Mouse (Mus musculus): Measurements from ENCODE around the gene Spns2. TPM values are rescaled to one million over a fixed set of nuclear protein-coding genes. Genes with fewer than 3 reads are reported as not detected.

Gene Spns2
- polyA plus RNA-seq, 1 experiment from 2014 or later, result 9.5 TPM

DNA sequence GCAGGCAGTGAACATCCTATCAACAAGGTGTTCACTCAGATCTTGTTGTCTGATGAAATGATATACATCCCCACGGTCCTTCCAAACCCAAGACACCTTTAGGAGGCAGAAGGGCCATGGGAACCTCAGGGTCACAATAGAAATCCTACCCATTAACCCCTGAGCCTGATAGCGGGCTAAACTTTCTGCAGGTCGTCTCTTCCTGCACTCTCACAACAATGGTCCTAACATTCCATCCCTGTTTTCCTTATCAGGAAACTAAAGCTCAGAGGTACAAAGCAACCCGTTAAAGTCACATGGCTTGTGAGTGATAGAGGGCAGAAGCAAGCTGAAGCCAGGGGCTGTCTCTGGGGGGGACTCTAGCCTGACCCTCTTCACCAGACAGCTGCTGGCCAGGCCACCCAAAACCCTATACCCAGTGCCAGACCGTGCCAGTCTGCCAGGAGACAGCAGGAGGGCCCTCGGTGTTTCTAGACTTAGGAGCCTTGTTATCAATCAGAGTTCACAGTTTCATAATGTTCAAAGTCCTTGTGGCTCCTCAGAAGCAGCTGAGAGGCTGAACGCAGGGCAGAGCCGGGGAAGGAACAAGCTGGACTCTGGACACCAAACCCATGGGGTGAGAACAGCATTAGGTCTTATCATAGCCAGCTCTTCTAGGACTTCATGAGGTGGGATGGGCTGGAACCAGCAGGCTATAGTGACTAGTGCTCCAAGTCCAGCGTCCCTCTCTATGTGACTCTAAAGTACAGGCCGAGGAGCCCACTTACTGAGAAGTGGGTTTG is 14.5 kb upstream of the Spns2 start:
- WGBS, result 71% methylated on average over 10 of the region's 10 CpGs
- no peak overlapping the region for H3K4me2 ChIP-seq (ENCODE audit: low read depth, low read length)
- peaks cover 14% of the 10 kb centered on the region; the same call in 1 of the 2 replicates for H3K4me1 ChIP-seq (ENCODE audit: control insufficient read depth, insufficient read depth, low read length)
- no peaks in the 10 kb centered on the region for H3K9me3 ChIP-seq (ENCODE audit: control insufficient read depth, low read length)
- no peak overlapping the region for H3K4me3 ChIP-seq (ENCODE audit: low read depth, low read length)
- DNase-seq (ENCODE audit: low spot score) (no peak), ATAC-seq (ENCODE audit: low read depth) (no peak)
- no peaks in the 10 kb centered on the region for H3K36me3 ChIP-seq (ENCODE audit: control insufficient read depth, insufficient read depth, low read length)
- no peak overlapping the region for H3K9ac ChIP-seq (ENCODE audit: low read depth, low read length)
- no peak overlapping the region for H3K27ac ChIP-seq (replicated peaks; ENCODE audit: low read depth, low read length)
- H3K27me3 ChIP-seq (replicated peaks; ENCODE audit: control insufficient read depth, insufficient read depth, low read length), result no peaks in the 10 kb centered on the region

DNA sequence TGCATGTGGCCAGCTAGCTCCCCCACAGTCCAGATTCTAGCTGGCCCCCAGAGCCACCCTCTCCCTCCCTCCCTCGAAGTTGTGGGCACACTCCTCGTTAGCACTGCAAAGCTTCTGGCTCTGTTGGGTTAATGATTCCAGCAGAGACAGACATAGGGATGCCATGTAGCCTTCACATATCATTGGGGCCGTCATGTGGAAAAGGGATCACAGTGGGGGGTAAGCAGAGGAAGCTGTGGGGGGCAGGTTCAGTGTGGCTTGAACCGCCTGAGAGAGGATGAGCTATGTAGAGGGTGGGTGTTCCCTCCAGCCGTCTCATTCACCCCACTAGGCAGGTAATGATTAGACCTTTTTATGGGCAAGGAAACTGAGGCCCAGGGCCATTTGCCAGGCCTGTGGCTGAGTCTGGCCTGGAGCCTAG is 13.8 kb upstream of the Spns2 start:
- H3K4me2 ChIP-seq (ENCODE audit: low read depth, low read length), result no peak overlapping the region
- no peak for ATAC-seq (ENCODE audit: low read depth)
- H3K4me3 ChIP-seq (ENCODE audit: low read depth, low read length), result no peak overlapping the region
- H3K27ac ChIP-seq (replicated peaks; ENCODE audit: low read depth, low read length), result no peak overlapping the region
- H3K36me3 ChIP-seq (ENCODE audit: control insufficient read depth, insufficient read depth, low read length), result no peaks in the 10 kb centered on the region
- DNase-seq (ENCODE audit: low spot score), result no peak
- H3K27me3 ChIP-seq (replicated peaks; ENCODE audit: control insufficient read depth, insufficient read depth, low read length), result no peaks in the 10 kb centered on the region
- H3K4me1 ChIP-seq (ENCODE audit: control insufficient read depth, insufficient read depth, low read length), result peaks cover 14% of the 10 kb centered on the region; the same call in 1 of the 2 replicates
- no peak overlapping the region for H3K9ac ChIP-seq (ENCODE audit: low read depth, low read length)
- H3K9me3 ChIP-seq (ENCODE audit: control insufficient read depth, low read length), result no peaks in the 10 kb centered on the region
- WGBS, result 26% methylated on average over 5 of the region's 5 CpGs

DNA sequence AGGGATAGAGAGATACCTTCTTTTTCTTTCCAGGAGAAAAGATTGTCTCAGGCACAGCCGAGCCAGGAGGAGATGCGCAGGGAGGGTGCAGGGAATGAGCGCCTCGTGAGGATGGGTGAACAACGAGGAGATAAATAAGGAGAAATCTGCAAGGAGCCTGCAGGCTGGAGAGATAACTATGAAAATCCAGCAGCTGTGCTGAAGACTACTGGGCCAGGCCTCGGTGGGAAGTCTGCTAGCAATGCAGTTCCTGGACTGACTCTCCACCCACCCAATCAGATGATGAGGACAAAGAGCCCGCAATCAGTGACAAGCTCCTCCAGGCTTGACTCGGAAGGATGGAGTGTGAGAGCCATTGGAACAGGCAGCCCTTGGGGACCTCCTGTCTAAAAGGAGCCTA is 12.5 kb upstream of the Spns2 start:
- no peak for DNase-seq (ENCODE audit: low spot score)
- no peak overlapping the region for H3K4me2 ChIP-seq (ENCODE audit: low read depth, low read length)
- no peak overlapping the region for H3K9ac ChIP-seq (ENCODE audit: low read depth, low read length)
- H3K9me3 ChIP-seq (ENCODE audit: control insufficient read depth, low read length), result no peaks in the 10 kb centered on the region
- no peaks in the 10 kb centered on the region for H3K27me3 ChIP-seq (replicated peaks; ENCODE audit: control insufficient read depth, insufficient read depth, low read length)
- 15% methylated on average over 8 of the region's 8 CpGs for WGBS
- H3K27ac ChIP-seq (replicated peaks; ENCODE audit: low read depth, low read length), result no peak overlapping the region
- no peaks in the 10 kb centered on the region for H3K36me3 ChIP-seq (ENCODE audit: control insufficient read depth, insufficient read depth, low read length)
- H3K4me3 ChIP-seq (ENCODE audit: low read depth, low read length), result no peak overlapping the region
- H3K4me1 ChIP-seq (ENCODE audit: control insufficient read depth, insufficient read depth, low read length), result peaks cover 14% of the 10 kb centered on the region; the same call in 1 of the 2 replicates
- no peak for ATAC-seq (ENCODE audit: low read depth)

DNA sequence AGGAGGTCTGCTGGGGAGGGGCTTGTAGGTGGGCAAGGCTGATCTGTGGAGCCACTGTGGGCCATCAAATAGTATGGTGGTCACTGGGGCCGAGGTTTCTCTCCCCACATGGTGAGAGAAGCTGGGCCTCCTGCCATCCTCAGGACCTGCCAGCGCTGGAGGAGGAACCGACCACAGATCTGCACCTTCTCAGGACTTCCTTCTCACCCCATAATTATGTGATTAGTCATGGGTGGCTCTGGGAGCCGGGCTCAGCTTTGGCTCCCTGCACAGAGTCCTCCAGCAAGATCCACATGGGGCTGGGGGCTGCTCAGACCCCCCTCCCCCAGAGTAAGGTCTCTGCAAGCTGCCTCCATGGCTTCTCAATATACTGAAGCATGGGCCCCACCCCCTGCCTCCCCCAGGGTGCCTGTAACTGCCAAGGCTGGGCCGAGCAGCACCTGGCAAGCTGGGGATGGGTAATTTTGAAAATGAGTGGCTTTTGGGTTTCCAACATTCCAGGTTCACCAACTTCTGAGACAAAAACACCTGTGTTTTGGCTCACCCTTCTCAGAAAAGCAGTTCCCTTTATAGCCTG is 11.8 kb upstream of the Spns2 start:
- ATAC-seq (ENCODE audit: low read depth) (peak; percentile 68), DNase-seq (ENCODE audit: low spot score) (peak; percentile 37)
- H3K27me3 ChIP-seq (replicated peaks; ENCODE audit: control insufficient read depth, insufficient read depth, low read length), result no peaks in the 10 kb centered on the region
- H3K36me3 ChIP-seq (ENCODE audit: control insufficient read depth, insufficient read depth, low read length), result no peaks in the 10 kb centered on the region
- H3K27ac ChIP-seq (replicated peaks; ENCODE audit: low read depth, low read length), result no peak overlapping the region
- H3K9me3 ChIP-seq (ENCODE audit: control insufficient read depth, low read length), result no peaks in the 10 kb centered on the region
- H3K4me2 ChIP-seq (ENCODE audit: low read depth, low read length), result no peak overlapping the region
- WGBS, result 8% methylated on average over 5 of the region's 5 CpGs
- no peak overlapping the region for H3K9ac ChIP-seq (ENCODE audit: low read depth, low read length)
- H3K4me3 ChIP-seq (ENCODE audit: low read depth, low read length), result no peak overlapping the region
- peaks cover 14% of the 10 kb centered on the region; the same call in 1 of the 2 replicates for H3K4me1 ChIP-seq (ENCODE audit: control insufficient read depth, insufficient read depth, low read length)

DNA sequence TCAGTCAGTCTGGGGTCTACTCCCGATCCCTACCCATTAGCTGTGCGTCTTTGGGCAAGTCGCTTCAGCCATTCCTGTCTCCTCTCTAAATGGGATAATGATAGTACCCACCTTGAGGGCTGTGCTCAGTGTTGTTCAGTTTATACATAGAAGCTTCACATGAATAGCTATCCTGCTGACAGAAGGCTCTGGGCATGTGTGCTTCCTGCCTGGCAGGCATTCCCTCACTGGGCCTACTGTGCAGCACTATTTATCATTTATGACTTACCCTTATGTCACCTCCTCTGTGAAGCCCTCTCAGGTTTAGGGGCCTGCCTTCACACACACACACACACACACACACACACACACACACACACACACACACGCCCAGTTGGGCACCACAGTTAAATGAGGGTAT is 10.4 kb upstream of the Spns2 start:
- ATAC-seq (ENCODE audit: low read depth) (no peak), DNase-seq (ENCODE audit: low spot score) (no peak)
- no peaks in the 10 kb centered on the region for H3K9me3 ChIP-seq (ENCODE audit: control insufficient read depth, low read length)
- no peak overlapping the region for H3K9ac ChIP-seq (ENCODE audit: low read depth, low read length)
- H3K4me1 ChIP-seq (ENCODE audit: control insufficient read depth, insufficient read depth, low read length), result peaks cover 14% of the 10 kb centered on the region; the same call in 1 of the 2 replicates
- H3K4me3 ChIP-seq (ENCODE audit: low read depth, low read length), result no peak overlapping the region
- WGBS, result 84% methylated on average over 4 of the region's 4 CpGs
- no peaks in the 10 kb centered on the region for H3K36me3 ChIP-seq (ENCODE audit: control insufficient read depth, insufficient read depth, low read length)
- no peak overlapping the region for H3K27ac ChIP-seq (replicated peaks; ENCODE audit: low read depth, low read length)
- H3K4me2 ChIP-seq (ENCODE audit: low read depth, low read length), result no peak overlapping the region
- H3K27me3 ChIP-seq (replicated peaks; ENCODE audit: control insufficient read depth, insufficient read depth, low read length), result no peaks in the 10 kb centered on the region

DNA sequence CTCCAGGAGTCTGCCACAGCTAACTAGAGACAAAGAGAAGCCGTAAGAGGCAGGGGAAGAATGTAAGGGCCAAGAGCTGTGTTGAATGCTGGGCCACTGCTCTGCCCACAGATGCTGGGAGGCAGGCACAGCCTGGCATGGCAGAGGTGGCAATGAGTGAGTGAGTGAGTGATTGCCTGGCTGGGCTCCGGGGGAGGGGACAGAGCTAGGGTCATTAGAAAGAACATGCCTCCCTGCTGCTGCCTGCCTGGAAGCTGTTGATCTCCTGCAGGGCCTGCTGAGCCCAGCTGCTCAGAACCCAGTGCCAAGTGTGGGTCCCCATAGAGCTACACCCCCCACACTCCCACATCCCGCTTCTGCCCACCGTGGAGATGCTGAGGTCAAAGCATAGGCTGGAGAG is 7.7 kb upstream of the Spns2 start:
- no peak overlapping the region for H3K9ac ChIP-seq (ENCODE audit: low read depth, low read length)
- no peaks in the 10 kb centered on the region for H3K9me3 ChIP-seq (ENCODE audit: control insufficient read depth, low read length)
- H3K4me3 ChIP-seq (ENCODE audit: low read depth, low read length), result no peak overlapping the region
- no peak for DNase-seq (ENCODE audit: low spot score)
- H3K4me2 ChIP-seq (ENCODE audit: low read depth, low read length), result no peak overlapping the region
- H3K27ac ChIP-seq (replicated peaks; ENCODE audit: low read depth, low read length), result no peak overlapping the region
- WGBS, result 14% methylated on average over 4 of the region's 4 CpGs
- H3K4me1 ChIP-seq (ENCODE audit: control insufficient read depth, insufficient read depth, low read length), result peaks cover 5% of the 10 kb centered on the region; the same call in 1 of the 2 replicates
- no peaks in the 10 kb centered on the region for H3K27me3 ChIP-seq (replicated peaks; ENCODE audit: control insufficient read depth, insufficient read depth, low read length)
- no peak for ATAC-seq (ENCODE audit: low read depth)
- no peaks in the 10 kb centered on the region for H3K36me3 ChIP-seq (ENCODE audit: control insufficient read depth, insufficient read depth, low read length)

DNA sequence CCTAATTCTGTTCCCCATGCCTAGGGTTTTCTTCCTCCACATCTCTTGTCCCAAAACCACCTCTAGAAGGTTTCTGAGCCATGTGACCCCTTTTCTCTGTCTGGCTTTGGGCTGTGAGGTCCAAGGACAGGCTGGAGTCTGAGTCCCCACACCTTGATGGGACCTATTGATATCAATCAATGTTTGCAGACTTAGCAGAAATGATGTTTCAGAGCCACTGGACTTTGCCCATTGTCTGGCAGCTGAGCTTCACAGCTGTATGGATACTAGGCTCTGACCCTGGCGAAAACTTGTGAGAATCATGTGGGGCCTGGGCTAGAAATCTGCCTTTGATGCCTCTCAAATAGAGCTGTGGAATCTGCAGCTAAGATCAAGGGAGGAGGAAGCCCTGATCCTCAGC is 7.1 kb upstream of the Spns2 start:
- ATAC-seq (ENCODE audit: low read depth) (no peak), DNase-seq (ENCODE audit: low spot score) (no peak)
- 72% methylated on average over 1 of the region's 1 CpGs for WGBS
- H3K9ac ChIP-seq (ENCODE audit: low read depth, low read length), result no peak overlapping the region
- no peak overlapping the region for H3K27ac ChIP-seq (replicated peaks; ENCODE audit: low read depth, low read length)
- H3K4me3 ChIP-seq (ENCODE audit: low read depth, low read length), result no peak overlapping the region
- H3K36me3 ChIP-seq (ENCODE audit: control insufficient read depth, insufficient read depth, low read length), result no peaks in the 10 kb centered on the region
- H3K27me3 ChIP-seq (replicated peaks; ENCODE audit: control insufficient read depth, insufficient read depth, low read length), result no peaks in the 10 kb centered on the region
- H3K9me3 ChIP-seq (ENCODE audit: control insufficient read depth, low read length), result no peaks in the 10 kb centered on the region
- H3K4me2 ChIP-seq (ENCODE audit: low read depth, low read length), result no peak overlapping the region
- H3K4me1 ChIP-seq (ENCODE audit: control insufficient read depth, insufficient read depth, low read length), result no peaks in the 10 kb centered on the region

DNA sequence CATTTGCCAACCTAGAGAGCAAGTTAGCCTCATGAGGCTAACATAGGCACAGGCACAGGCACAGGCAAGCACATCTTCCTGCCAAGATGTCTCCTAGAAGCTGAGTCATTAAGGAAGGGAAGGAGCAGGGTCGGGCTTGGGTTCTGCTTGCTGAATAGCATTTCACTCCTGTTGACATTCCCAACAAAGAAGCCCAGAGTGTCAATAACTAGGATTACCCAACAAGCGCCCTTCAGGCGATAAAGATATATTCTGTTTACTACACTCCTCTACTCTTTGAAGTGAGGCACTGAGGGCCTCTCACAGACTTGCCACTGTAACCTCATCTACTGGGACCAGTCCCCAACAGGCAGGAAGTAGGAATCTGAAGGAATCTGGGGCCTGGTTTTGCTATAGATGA is 6.4 kb upstream of the Spns2 start:
- no peaks in the 10 kb centered on the region for H3K27me3 ChIP-seq (replicated peaks; ENCODE audit: control insufficient read depth, insufficient read depth, low read length)
- H3K4me3 ChIP-seq (ENCODE audit: low read depth, low read length), result no peak overlapping the region
- no peak overlapping the region for H3K4me2 ChIP-seq (ENCODE audit: low read depth, low read length)
- no peaks in the 10 kb centered on the region for H3K9me3 ChIP-seq (ENCODE audit: control insufficient read depth, low read length)
- WGBS, result 59% methylated on average over 3 of the region's 3 CpGs
- DNase-seq (ENCODE audit: low spot score) (no peak), ATAC-seq (ENCODE audit: low read depth) (no peak)
- H3K36me3 ChIP-seq (ENCODE audit: control insufficient read depth, insufficient read depth, low read length), result no peaks in the 10 kb centered on the region
- H3K9ac ChIP-seq (ENCODE audit: low read depth, low read length), result no peak overlapping the region
- no peak overlapping the region for H3K27ac ChIP-seq (replicated peaks; ENCODE audit: low read depth, low read length)
- H3K4me1 ChIP-seq (ENCODE audit: control insufficient read depth, insufficient read depth, low read length), result no peaks in the 10 kb centered on the region
